Mouse (Mus musculus) WW6 (cell line): ENCODE measurements around the gene Hesx1.

Experiments used
- DNase-seq: peaks from one replicate; pipeline ENCODE4 v3.0.0-alpha.2; 2013; ENCODE audit warnings: low read depth, low spot score

Gene Hesx1

GRCm38 (mm10) chr14:27013658-27014057 is 19.4 kb downstream of the Hesx1 start:
- no peak for DNase-seq

DNA sequence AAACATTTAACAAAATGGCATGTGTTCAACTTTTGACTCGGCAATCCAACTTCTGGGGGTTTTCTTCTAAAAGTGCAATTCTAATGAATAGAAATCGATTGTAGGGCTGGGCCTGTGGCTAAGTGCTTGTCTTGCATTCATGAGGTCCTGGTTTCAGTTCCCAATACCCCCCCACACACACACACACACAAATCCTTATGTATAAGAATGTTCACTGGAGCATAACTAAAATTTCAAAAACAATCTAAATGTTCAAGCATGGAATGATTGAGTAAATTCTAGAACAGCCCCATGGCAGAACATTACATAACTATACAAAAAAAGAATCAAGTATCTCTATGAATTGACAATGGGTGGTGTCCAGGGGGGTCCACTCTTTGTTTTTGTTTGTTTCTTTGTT is 23.7 kb downstream of the Hesx1 start:
- no peak for DNase-seq

GRCm38 (mm10) chr14:27019850-27020249 is 25.6 kb downstream of the Hesx1 start:
- no peak for DNase-seq

- no peak for DNase-seq
Measured at GRCm38 (mm10) chr14:27022876-27023275, 28.7 kb downstream of the Hesx1 start.

GRCm38 (mm10) chr14:27024664-27025063 is 30.4 kb downstream of the Hesx1 start:
- no peak for DNase-seq

DNA sequence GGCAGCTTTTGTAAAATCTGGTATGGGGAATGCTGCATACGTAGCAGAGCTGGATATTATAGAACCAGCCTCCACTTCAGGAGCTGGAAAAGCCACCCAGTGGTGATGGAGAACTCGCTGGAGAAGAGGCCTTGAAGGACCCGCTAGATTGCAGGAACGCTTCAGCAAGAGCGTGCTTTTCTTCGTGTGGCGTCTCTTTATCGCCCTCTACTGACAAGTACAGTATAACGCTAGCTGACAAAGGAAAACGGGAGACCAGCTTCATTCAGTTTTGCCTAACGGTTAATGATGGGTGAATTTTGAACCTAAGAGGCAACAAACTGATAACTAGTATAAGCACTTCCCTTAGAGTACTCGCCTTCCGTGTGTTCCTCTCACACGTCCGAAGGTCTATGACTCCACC is 35.6 kb downstream of the Hesx1 start:
- DNase-seq: no peak

- DNase-seq: no peak
Measured at GRCm38 (mm10) chr14:27031142-27031541, 36.9 kb downstream of the Hesx1 start.

- no peak for DNase-seq
Measured at GRCm38 (mm10) chr14:27037513-27037912, 43.3 kb downstream of the Hesx1 start.

- DNase-seq: no peak
Measured at GRCm38 (mm10) chr14:27038783-27039182, 44.6 kb downstream of the Hesx1 start, which contains the start of gene Il17rd. Gene Il17rd (plus strand): TSS chr14:27038941.

- no peak for DNase-seq
Measured at GRCm38 (mm10) chr14:27039281-27040248, 45.3 kb downstream of the Hesx1 start.

GRCm38 (mm10) chr14:27040451-27040850 is 46.2 kb downstream of the Hesx1 start:
- no peak for DNase-seq

DNA sequence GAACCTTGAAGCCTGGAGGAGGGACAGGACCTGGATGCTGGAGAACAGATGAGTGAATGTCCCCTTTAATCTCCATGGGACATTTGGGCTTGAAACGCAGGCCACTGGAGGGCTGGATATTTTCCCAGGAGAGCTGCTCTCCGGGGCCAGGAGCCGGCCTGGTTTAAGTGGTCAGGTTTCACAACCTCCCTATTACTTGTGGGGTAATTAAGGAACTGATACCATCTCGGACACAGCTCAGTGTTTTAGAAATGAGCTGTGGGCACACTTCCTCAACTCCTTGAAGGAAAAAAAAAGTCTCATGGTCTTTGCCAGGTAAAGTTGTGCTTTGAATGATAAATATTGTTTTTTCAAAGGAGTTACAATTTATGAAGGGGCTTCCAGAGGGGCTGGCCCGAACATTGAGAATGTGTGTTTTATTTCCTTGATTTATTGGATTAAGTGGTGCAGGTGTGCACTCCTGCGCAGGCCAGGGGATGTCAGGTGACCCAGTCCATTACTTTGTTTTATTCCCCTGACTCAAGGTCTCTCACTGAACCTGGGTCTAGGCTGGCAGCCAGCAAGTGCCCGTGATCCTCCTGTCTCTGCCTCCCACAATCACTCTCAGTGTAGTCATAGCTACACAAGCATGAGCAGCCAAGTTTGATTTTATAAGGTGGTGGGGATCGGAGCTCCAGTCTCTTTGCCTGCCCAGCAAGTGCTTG is 48.2 kb downstream of the Hesx1 start:
- no peak for DNase-seq

DNA sequence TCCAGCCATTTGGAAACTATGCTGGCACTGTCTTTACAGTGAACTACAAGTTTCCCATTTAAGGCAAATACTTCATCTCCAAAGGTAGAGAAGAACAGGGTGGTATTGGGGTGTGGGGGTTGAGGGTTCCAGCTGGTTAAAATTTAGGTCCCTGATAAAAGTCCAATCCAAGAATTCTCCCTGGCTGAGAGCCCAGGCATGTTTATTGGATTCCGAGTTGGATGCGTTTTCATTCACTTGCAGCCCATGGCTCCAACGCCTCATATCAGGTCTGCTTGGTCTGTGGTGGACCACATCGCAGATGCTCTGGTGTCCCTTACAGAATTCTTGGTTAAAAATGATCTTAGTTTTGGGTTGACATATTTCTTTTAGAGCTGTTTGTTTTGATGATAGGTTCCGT is 49.2 kb downstream of the Hesx1 start:
- DNase-seq: no peak

GRCm38 (mm10) chr14:27044221-27044966 is 50.2 kb downstream of the Hesx1 start:
- DNase-seq: no peak

- no peak for DNase-seq
Measured at GRCm38 (mm10) chr14:27044967-27045361, 50.7 kb downstream of the Hesx1 start.

DNA sequence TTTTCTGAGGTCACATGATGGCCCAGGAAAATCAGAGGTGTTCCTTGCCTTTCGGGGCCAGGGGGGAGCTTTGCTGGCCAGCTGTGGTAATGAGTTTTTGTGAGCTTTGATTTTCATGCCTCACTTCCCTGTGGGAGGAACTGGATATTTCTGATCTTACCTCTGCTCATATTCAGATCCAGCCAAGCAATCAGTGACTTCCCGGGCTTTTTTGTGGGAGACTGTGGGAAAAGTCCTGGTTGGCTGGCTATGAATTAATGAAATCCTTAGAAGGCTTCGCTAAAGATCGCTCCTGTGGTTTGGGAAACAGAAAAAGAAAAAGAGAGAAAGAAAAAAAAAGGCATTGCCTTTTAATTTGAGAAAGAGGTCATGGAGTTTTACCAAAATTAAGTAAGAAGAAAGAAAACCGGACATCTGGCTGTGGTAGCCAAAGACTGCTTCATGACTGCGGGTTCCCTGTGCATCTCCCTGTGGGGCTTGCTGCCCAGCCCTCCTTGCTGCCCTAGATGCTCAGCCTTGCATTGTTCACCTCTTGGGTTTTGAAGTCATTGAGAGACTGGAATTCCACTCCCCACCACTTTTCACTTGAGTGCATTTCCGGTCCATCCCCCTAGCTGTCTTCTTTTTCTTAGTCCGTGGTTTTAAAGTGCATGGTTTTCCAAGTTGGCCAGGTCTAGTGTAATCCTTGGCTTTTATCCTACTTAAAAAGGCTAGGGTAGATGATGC is 54.2 kb downstream of the Hesx1 start:
- no peak for DNase-seq

DNA sequence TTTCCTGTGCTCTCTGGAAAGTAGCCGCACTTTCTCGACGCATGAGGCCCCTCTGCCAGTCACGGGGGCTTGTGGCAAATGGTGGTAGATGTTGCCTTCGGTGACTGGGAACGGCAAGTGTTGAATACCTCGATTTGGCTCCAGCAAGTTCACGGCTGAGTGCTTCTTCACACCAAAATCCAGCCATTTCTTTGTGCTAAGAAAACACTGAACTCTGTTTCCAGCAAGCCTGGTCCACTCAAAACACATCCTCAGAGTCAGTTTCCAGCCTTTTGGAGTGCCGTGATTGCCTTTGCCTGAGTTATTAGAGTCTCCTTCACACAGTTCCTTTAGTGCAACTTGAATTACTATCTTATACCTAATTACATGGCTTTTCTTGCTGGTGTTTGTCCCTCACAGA is 55.8 kb downstream of the Hesx1 start:
- no peak for DNase-seq

- DNase-seq: no peak
Measured at GRCm38 (mm10) chr14:27050560-27051510, 56.6 kb downstream of the Hesx1 start.

DNA sequence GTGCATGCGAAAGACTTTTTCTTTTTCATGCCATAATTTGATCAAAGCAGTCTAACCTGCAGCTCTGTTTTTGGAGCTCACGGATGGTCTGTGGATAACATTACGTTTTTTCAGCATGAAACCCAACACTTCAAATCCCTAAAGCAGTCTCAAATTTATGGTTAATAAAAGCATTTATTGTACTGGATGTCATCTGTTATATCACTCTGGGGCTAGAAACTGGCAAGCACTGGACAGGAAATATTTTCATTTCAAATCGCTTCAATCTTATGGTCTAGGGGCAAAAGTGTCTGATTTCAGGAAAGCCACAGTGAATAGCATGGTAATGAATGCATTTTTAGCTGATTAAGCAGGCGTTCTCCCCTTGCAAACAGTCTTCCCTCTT is 57.3 kb downstream of the Hesx1 start:
- no peak for DNase-seq
